Mouse (Mus musculus) hindbrain, embryonic 15.5 days (tissue): ENCODE results near the gene Zfyve16. TPM values are rescaled to one million over a fixed set of nuclear protein-coding genes. Genes with fewer than 3 reads are reported as not detected.

Source experiments
- ATAC-seq: fragments of 200-750 bp; cut with Nextera tagmentation; 2 replicates; pipeline ENCODE4 v1.8.0; 2017; ENCODE audit warnings: low read depth, moderate number of reproducible peaks, moderate TSS enrichment; ENCODE audit not compliant: low FRiP score
- H3K27ac ChIP-seq: fragments of 300-500 bp; sonication (generic); replicated peaks from 2 replicates; pipeline ENCODE4 v1.5.1; 2015; ENCODE audit warnings: mild to moderate bottlenecking, inconsistent platforms
- H3K27me3 ChIP-seq: fragments of 300-500 bp; sonication (generic); 2 replicates; pipeline ENCODE4 v1.6.1; 2015; ENCODE audit warnings: control low read depth, inconsistent platforms
- H3K36me3 ChIP-seq: fragments of 300-500 bp; sonication (generic); 2 replicates; pipeline ENCODE4 v1.6.1; 2015; ENCODE audit warnings: control low read depth, inconsistent platforms
- H3K4me1 ChIP-seq: fragments of 300-500 bp; sonication (generic); replicated peaks from 2 replicates; pipeline ENCODE4 v1.6.1; 2015; ENCODE audit warnings: control low read depth, inconsistent platforms
- H3K4me2 ChIP-seq: fragments of 300-500 bp; sonication (generic); 2 replicates; pipeline ENCODE4 v1.6.1; 2015; ENCODE audit warnings: moderate library complexity, mild to moderate bottlenecking, inconsistent platforms
- H3K4me3 ChIP-seq: fragments of 300-500 bp; sonication (generic); 2 replicates; pipeline ENCODE4 v1.5.1; 2015; ENCODE audit warnings: mild to moderate bottlenecking, inconsistent platforms
- H3K9ac ChIP-seq: fragments of 300-500 bp; sonication (generic); 2 replicates; pipeline ENCODE4 v1.6.1; 2015; ENCODE audit warnings: inconsistent platforms
- H3K9me3 ChIP-seq: fragments of 300-500 bp; sonication (generic); 2 replicates; pipeline ENCODE4 v1.6.1; 2016; ENCODE audit warnings: control low read depth, inconsistent platforms
- WGBS: fragments of 180-500 bp; shearing (Covaris S2); methylation state at CpG from one replicate; pipeline ENCODE4 v1.1.7; 2015; 5-methylcytosine and 5-hydroxymethylcytosine counted together
- polyA plus RNA-seq: library from polyadenylated mRNA; unstranded; fragments of >200 nt; fragmentation: Nextera tagmentation; extraction: Ambion mirVana; gene quantifications from 2 replicates; pipeline ENCODE4 v1.2.1, GENCODE M21; 2015

The Zfyve16 gene
- polyA plus RNA-seq, 1 experiment from 2014 or later = 9.0 TPM

- no peak overlapping the region for H3K27ac ChIP-seq
- no peaks in the 10 kb centered on the region for H3K9me3 ChIP-seq
- H3K9ac ChIP-seq = no peak overlapping the region
- peaks cover 15% of the 10 kb centered on the region for H3K36me3 ChIP-seq
- H3K4me1 ChIP-seq = no peaks in the 10 kb centered on the region
- H3K4me3 ChIP-seq = no peak overlapping the region
- 71% methylated on average over 13 of the region's 13 CpGs for WGBS
- no peaks in the 10 kb centered on the region for H3K27me3 ChIP-seq
- ATAC-seq = no peak; the same call in 1 of the 2 replicates
- no peak overlapping the region for H3K4me2 ChIP-seq
Observed at GRCm38 (mm10) chr13:92440286-92440685, 90.4 kb downstream of the Zfyve16 start.

GRCm38 (mm10) chr13:92438656-92439055, 92.0 kb downstream of the Zfyve16 start:
- H3K36me3 ChIP-seq = peaks cover 15% of the 10 kb centered on the region
- no peak overlapping the region for H3K4me2 ChIP-seq
- H3K27me3 ChIP-seq = no peaks in the 10 kb centered on the region
- no peak overlapping the region for H3K9ac ChIP-seq
- WGBS = 90% methylated on average over 10 of the region's 10 CpGs
- H3K27ac ChIP-seq = no peak overlapping the region
- no peak overlapping the region for H3K4me3 ChIP-seq
- H3K4me1 ChIP-seq = no peaks in the 10 kb centered on the region
- no peak for ATAC-seq
- H3K9me3 ChIP-seq = no peaks in the 10 kb centered on the region

Other genes starting within 250 kb of the Zfyve16 start
- gene Gm20379, start 224.9 kb downstream of the Zfyve16 start, polyA plus RNA-seq = 0.74 and 0.88 TPM in 2 replicates
- gene Dhfr, start 176.1 kb downstream of the Zfyve16 start, polyA plus RNA-seq = 5.3 and 5.9 TPM in 2 replicates
- 21.8 and 22.0 TPM in 2 replicates for gene Msh3, start 175.9 kb downstream of the Zfyve16 start, polyA plus RNA-seq
- gene Ankrd34b, start 105.0 kb downstream of the Zfyve16 start, polyA plus RNA-seq = 3.4 and 3.5 TPM in 2 replicates
- 0.18 and 0.21 TPM in 2 replicates for gene Fam151b, start 46.9 kb downstream of the Zfyve16 start, polyA plus RNA-seq
- gene Spz1, start 45.3 kb upstream of the Zfyve16 start, polyA plus RNA-seq = not detected in 2 replicates
- gene Serinc5, start 80.2 kb upstream of the Zfyve16 start, polyA plus RNA-seq = 17.2 and 17.5 TPM in 2 replicates